Mouse (Mus musculus) spleen, postnatal 4 days (tissue): Measurements from ENCODE around the gene Gad1.

Experiments used
- DNase-seq, 2 experiments: peaks; one replicate each; pipeline ENCODE4 v3.0.0; 2022; ENCODE audit warnings: low spot score in 2 of 2

The Gad1 gene

DNA sequence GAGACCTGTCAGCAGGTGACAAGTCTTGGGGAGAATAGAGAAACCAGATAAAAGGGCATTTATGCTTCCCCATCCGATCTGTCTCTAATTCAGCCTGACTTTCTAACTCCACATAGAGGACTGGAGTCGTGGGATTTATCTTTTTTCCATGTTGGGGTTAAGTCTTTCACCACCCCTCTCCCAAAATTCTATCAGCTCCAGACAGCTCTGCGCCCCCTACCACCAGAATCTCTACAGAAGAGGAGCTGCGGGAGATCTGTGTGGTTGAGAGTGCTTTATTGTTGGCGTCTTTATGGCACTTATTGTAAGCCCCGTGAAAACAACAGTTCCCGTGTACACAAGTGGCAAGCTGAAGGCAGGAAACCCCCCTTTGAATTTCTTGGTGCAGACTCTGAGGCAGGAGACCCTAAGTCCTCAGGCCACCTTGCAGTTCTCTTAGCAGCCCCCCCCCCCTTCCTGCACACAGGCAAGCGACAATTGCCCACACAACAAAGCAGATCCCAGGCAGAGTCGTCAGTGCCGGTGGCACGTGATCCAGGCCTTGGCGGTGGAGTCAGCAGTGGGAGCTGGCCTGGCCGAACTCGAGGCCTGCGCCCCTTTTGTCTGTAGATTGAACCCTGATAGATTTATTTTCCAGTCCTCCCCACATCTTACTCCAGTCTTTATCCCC lies 11.9 kb downstream of the Gad1 start:
- no peak for DNase-seq

DNA sequence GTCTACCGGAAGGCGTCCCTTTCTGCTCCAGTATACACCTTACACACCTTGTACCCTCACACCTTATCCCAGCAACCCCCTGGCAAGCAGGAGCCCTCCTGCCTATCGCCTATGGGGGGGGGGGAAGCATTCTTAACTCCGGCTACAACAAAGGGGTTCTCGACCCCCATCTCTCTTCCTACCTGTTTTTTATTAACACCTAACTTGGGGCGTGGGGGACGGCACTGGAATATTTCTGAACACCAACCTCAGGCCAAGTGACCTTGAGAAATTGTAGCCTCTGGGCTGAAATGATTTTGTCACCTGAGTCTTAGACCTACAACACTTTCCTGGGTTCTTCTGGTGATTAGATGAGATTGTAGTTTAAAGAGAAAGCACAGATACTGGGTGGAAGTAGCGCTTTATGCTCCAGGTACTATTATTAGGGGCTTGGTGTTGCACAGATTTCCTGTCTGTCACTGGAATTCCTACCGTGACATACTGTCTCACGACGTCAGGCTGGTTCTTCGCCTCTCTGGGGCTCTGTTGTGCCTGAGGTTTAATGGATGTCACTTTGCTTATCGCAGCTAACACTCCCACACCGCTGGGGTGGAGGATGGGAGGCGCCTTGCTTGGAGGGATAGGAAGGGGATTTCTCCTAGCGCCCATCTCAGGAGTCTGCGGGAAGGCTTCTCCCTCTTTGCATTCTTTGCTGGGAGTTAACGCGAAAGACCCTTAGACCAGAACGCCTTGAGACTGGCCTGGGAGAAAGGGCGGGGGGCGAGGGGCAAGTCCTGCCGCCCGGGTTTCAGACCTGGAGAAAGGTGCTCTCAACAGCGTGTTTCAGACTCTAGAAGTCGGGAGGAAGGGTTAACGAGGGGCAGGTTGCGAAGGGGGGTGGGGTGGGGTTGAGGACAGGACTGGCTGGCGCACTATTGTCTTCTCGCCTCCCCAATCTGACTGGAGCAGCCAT lies 13.1 kb downstream of the Gad1 start:
- DNase-seq: no peak

GRCm38 (mm10) chr2:70566603-70566981 lies 13.7 kb downstream of the Gad1 start:
- no peak for DNase-seq

- DNase-seq: peak; percentile 37 to 74
Observed at GRCm38 (mm10) chr2:70567071-70567681, 14.3 kb downstream of the Gad1 start.

DNA sequence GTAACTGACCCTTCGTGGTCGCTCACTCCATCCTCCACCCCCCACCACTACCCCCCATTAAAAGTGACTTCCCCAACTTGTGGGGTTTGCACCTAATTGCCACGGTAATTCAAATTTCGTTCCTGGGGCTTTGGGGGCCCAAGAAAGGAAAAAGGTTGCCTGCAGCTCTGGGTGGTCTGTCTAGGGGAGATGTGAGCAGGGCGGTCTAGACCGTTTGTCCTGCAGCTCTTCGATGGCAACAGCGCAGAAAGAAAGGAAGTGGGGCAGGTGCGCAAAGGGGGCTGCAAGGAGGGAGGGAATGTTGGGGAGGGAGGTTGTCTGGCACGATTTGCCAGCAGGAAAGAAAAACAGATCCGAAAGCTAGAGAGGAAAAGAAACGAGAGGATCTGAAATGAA lies 14.8 kb downstream of the Gad1 start:
- no peak for DNase-seq

DNA sequence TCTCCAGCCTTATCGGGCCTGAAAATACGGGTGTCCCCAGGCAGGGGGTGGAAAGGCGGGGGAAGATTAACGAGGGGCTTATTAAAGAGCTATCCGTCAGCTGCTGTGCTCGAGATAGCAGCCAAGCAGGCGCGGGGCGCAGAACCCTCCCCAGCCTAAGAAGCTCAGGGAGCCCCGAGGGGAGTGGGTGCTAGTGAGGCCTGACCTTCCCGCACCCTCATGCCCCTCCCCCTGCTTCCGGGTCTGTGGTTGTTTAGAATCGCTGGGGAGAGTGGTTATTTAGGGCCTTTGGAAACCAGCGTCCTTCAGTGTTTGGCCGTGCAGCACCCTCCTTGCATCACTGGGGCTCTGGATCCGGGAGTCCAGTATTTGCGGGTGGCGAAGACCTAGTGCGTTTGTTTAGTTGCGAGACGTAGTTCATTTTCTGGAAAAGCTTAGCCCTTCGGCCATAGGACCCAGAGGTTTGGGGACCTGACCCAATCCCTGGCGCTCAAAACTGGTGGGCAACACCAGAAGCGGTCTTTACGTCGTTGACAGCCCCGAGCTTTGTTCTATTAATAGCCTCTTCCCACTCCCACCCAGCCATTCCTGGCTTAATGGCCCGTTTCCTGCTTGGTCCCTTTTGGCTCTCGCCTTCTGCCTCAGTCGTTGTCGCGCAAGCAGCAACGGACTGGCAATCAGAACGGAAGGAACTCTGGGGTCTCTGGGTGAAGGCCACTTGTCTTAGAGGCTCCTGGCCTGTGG lies 15.5 kb downstream of the Gad1 start:
- DNase-seq: no peak

GRCm38 (mm10) chr2:70571698-70572097 lies 18.8 kb downstream of the Gad1 start:
- no peak for DNase-seq

GRCm38 (mm10) chr2:70572251-70572650 lies 19.4 kb downstream of the Gad1 start:
- DNase-seq: no peak

DNA sequence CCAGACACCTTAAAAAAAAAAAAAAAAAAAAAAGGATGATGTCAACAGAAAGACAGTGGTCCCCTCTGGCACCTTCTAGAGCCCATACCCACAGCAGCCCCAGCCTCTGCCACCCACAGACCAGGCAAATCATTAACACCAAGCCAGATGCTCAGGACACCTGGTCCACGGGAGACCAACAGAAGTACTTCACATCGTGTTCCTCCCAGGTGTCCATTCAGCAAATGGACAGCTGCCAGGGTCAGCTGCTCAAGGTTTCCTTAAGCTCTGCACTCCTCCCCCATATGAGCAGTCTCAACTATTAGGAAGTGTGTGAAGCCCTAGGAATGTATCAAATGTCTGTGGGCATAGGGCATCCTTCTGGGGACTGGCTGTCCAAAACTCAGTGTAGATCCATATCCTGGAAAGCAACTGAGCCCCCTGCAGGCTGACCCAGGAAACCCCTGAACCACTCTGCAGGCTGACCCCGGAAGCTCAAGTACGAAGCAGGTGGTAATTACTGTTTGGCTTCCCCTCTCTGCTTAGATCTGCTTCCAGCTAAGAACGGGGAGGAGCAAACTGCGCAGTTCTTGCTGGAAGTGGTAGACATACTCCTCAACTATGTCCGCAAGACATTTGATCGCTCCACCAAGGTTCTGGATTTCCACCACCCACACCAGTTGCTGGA lies 20.8 kb downstream of the Gad1 start:
- no peak for DNase-seq

DNA sequence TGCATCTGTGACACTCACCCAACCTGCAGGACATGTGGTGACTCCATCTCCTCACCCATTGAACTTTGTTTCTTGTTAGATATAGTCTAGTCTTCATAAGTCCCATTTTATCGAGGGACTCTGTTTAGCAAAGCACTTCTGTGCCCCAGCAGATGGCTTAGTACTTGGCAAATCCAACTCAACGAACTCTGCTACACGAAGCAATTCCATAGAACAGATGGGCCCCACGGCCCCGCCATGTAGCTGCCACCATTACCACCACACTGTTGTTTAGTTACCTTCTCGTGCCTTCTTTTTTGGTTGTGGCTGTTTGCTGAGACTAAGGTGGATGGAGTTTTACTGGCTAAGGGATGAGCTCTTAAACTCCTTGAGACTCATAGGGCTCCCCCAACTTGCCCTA lies 35.3 kb downstream of the Gad1 start:
- DNase-seq: no peak

- no peak for DNase-seq
Observed at GRCm38 (mm10) chr2:70592432-70592831, 39.6 kb downstream of the Gad1 start.

DNA sequence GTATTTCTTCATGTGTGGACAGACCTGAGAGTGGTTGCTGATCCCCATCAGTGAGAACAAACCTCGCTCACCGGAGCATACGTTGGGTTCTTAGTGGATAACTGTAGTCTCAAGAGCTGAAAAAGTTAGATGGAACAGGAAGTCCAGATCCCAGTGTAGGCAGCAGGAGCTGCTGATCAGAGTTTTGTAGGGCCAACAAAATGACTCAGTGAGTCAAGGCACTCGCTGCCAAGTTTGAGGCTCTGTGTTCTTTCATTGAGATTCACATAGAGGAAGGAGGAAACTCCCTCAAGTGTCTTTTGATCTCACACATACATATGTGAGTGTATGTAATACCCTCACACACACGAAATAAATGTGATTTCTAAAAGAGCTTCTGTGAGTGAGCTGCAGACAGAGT lies 40.8 kb downstream of the Gad1 start:
- no peak for DNase-seq

DNA sequence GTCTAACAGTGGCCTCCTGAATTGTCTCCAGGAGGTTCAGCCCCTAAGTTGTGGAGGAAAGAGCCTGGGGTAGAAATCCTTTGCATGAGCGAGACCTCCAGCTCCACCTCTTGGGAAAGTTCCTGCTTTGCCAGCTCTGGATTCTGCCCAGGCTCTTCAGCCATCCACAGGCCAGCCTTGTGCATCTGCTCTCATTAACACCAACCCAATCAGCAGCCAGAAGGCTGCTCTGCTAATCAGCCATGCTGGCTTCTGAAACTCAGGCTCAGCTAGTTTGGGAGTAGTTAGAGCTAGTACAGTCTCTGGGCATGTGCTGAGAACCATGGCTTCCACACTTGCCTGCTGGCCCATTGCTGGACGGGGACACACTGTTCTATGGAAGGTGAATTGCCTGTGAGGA lies 43.0 kb downstream of the Gad1 start:
- DNase-seq: no peak

DNA sequence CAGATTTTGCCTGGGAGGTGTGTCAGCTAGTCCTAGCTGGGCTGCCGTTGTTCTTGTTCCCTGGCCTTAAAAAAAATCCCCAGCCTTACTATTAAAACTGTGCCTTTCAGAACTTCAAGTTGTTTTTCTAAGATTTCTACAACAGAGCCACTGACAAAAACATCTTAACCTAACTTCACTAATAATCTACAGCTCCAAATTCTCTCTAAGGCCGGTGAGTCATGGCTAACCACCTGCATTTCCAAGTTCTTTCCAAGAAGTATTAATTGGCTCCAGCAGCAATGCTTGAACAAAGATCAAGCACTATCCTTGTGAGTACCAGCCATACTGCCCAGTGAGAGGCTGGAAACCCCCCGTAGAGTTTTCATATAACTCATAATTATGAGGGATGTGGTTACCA lies 56.9 kb downstream of the Gad1 start:
- DNase-seq: no peak

- DNase-seq: peak; percentile 42 to 67
Observed at GRCm38 (mm10) chr2:70614745-70615351, 62.0 kb downstream of the Gad1 start.

GRCm38 (mm10) chr2:70616076-70616475 lies 63.2 kb downstream of the Gad1 start:
- no peak for DNase-seq

DNA sequence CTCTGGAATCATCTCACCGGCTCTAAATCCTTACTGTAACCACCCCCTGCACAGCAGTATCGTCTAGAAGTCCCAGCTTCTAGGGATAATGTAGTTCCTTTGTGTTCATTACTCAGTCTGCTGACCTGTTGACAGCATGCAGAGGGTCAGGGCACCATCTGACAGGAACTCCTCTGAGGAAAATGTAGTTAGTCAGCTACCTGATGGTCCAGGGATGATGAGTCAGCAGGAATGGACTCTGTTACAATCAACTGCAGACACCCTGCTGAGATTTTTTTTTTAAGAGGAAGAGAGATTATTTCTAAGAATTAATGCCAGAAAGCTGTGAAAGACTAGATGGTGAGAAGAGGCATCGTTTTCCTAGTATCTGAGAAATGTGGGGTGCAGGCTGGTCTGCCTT lies 63.7 kb downstream of the Gad1 start:
- DNase-seq: no peak

- DNase-seq: no peak
Observed at GRCm38 (mm10) chr2:70619232-70619835, 66.5 kb downstream of the Gad1 start.

- DNase-seq: peak; percentile 60 to 87
Observed at GRCm38 (mm10) chr2:70620225-70620624, 67.4 kb downstream of the Gad1 start.

DNA sequence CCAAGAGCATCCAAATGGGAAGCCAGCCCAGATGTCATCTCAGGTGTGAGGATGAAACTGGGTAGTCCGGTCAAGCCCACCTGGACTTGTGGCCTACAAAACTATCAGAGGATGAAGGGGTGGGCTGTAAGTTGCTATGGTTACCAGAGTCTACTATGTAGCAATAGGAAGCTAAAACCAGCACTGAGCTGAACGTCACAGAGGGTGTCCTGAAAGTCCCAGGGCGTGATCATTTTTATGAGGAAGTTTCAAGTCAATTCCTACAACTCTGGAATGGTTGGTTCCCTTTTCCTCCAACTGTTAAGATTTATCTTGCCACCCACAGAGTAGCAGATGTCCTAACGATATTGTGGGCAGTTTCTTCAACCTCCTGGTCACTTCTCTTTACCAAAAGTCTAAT lies 69.4 kb downstream of the Gad1 start:
- no peak for DNase-seq

DNA sequence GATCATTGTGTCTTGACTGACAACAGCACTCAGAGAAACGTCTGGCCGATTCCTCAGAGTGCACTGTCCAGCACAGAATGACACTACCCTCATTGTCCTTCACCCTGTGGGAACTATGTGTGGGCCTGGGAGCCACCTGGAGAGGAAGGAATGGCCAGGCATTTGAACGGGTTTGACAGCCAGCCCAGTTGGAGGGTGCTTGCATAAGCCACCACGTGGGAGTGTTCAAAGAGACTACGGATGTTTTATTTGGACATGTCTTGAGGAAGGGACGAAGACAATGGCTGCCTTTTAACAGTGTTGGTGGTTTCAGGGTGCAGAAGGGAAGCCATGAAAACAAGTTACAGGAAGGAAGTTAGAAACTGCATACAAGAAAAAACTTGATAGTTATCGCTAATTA lies 72.9 kb downstream of the Gad1 start:
- DNase-seq: no peak
